Mouse (Mus musculus) myocyte (in vitro differentiated cells): ENCODE results near the gene Galnt7. TPM values are rescaled to one million over a fixed set of nuclear protein-coding genes. Genes with fewer than 3 reads are reported as not detected.

Experiments
- H3K27me3 ChIP-seq: one replicate; pipeline ENCODE4 v1.6.1; 2011; ENCODE audit not compliant: control insufficient read depth, insufficient read depth, insufficient read length
- H3K36me3 ChIP-seq: one replicate; pipeline ENCODE4 v1.6.1; 2011; ENCODE audit not compliant: control insufficient read depth, insufficient read depth
- H3K4me2 ChIP-seq: one replicate; pipeline ENCODE4 v1.6.1; 2011; ENCODE audit warnings: low read depth, control low read depth
- H3K4me3 ChIP-seq: one replicate; pipeline ENCODE4 v1.5.1; 2011; ENCODE audit warnings: mild to moderate bottlenecking, control low read depth, moderate library complexity
- H3K79me2 ChIP-seq: one replicate; pipeline ENCODE4 v1.6.1; 2011; ENCODE audit not compliant: control insufficient read depth, insufficient read depth
- H3ac ChIP-seq: one replicate; pipeline ENCODE4 v1.6.1; 2011; ENCODE audit not compliant: control insufficient read depth, insufficient read length
- CEBPB ChIP-seq: IDR thresholded peaks from 2 replicates; pipeline ENCODE4 v1.6.1; 2011; ENCODE audit warnings: mild to moderate bottlenecking, moderate library complexity; ENCODE audit not compliant: poor library complexity, insufficient read depth, severe bottlenecking
- E2F4 ChIP-seq: IDR thresholded peaks from one replicate; pipeline ENCODE4 v1.6.1; 2011; ENCODE audit warnings: mild to moderate bottlenecking, control low read depth, moderate library complexity; ENCODE audit not compliant: insufficient read depth
- MAX ChIP-seq: IDR thresholded peaks from one replicate; pipeline ENCODE4 v1.6.1; 2011; ENCODE audit warnings: low read depth, mild to moderate bottlenecking, control low read depth
- MYOD1 ChIP-seq, 3 experiments: IDR thresholded peaks; one replicate each; pipeline ENCODE4 v1.6.1; 2011; ENCODE audit warnings: control low read depth in 2 of 3, low read depth in 2 of 3, mild to moderate bottlenecking in 2 of 3, moderate library complexity in 1 of 3; ENCODE audit not compliant: insufficient read length in 2 of 3, control insufficient read depth in 1 of 3
- MYOG ChIP-seq, 3 experiments: IDR thresholded peaks; one replicate each; pipeline ENCODE4 v1.6.1; 2011; ENCODE audit warnings: control low read depth in 2 of 3, low read depth in 2 of 3, mild to moderate bottlenecking in 2 of 3; ENCODE audit not compliant: insufficient read length in 2 of 3, control insufficient read depth in 1 of 3, insufficient read depth in 1 of 3
- POLR2A ChIP-seq: IDR thresholded peaks from one replicate; pipeline ENCODE4 v1.6.1; 2011; ENCODE audit warnings: low read depth, mild to moderate bottlenecking, control low read depth, moderate library complexity; ENCODE audit not compliant: insufficient read length
- POLR2AphosphoS2 ChIP-seq: IDR thresholded peaks from one replicate; pipeline ENCODE4 v1.6.1; 2011; ENCODE audit warnings: low read depth, control low read depth; ENCODE audit not compliant: insufficient read length
- REST ChIP-seq: IDR thresholded peaks from one replicate; pipeline ENCODE4 v1.6.1; 2011; ENCODE audit warnings: mild to moderate bottlenecking, control low read depth, moderate library complexity; ENCODE audit not compliant: insufficient read depth, insufficient read length
- SRF ChIP-seq: IDR thresholded peaks from one replicate; pipeline ENCODE4 v1.6.1; 2011; ENCODE audit warnings: low read depth; ENCODE audit not compliant: control insufficient read depth, insufficient read length
- TCF12 ChIP-seq: IDR thresholded peaks from one replicate; pipeline ENCODE4 v1.6.1; 2011; ENCODE audit warnings: mild to moderate bottlenecking, control low read depth; ENCODE audit not compliant: poor library complexity, insufficient read depth, severe bottlenecking
- TCF3 ChIP-seq: IDR thresholded peaks from one replicate; pipeline ENCODE4 v1.6.1; 2011; ENCODE audit warnings: low read depth, control low read depth; ENCODE audit not compliant: insufficient read length
- USF1 ChIP-seq: IDR thresholded peaks from one replicate; pipeline ENCODE4 v1.6.1; 2011; ENCODE audit warnings: low read depth, mild to moderate bottlenecking, control low read depth, moderate library complexity
- polyA plus RNA-seq: library from polyadenylated mRNA; unstranded; fragments of >200 nt; fragmentation: generic; extraction: Trizol; gene quantifications from one replicate; pipeline ENCODE4 v1.2.1, GENCODE M21; 2012; ENCODE audit warnings: missing spikeins

Galnt7 gene
- polyA plus RNA-seq, 1 experiment = 3.1 TPM

DNA sequence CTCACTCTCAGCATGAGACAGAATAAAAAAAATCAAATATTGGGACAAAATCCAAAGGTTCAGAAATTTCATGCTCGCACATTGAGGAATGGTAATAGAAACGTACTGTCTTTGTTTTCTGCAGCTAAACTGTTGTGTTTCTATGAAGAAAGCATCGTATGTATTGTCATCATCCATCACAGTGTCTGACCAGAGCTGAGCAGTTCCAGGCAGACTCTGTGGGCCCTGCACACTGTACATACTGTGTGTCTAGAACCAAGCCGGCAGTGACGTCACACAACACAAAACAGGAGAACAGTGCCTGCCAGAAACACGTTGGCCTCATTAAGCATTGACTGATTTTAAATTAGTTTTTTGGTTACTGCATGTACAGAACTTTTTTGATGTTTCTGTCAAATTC, 82.9 kb downstream of the Galnt7 start:
- no peak overlapping the region for H3K4me2 ChIP-seq
- H3K36me3 ChIP-seq = no peaks in the 10 kb centered on the region
- H3K27me3 ChIP-seq = no peaks in the 10 kb centered on the region
- H3K79me2 ChIP-seq = no peaks in the 10 kb centered on the region
- H3K4me3 ChIP-seq = no peak overlapping the region
- H3ac ChIP-seq = no peak overlapping the region
- TF ChIP-seq SRF = no peak
- no peak for TF ChIP-seq CEBPB
- TF ChIP-seq TCF3 = no peak
- TF ChIP-seq REST = no peak
- TF ChIP-seq MAX = no peak
- TF ChIP-seq TCF12 = no peak
- no peak for TF ChIP-seq POLR2A
- no peak for TF ChIP-seq MYOG (IDR thresholded peaks at IDR 0.05; ENCODE audit: control insufficient read depth in 1 of 3, insufficient read depth in 1 of 3, insufficient read length in 2 of 3, low read depth in 2 of 3)
- no peak for TF ChIP-seq POLR2AphosphoS2
- no peak for TF ChIP-seq MYOD1 (IDR thresholded peaks at IDR 0.05; ENCODE audit: control insufficient read depth in 1 of 3, insufficient read length in 2 of 3, low read depth in 2 of 3)
- no peak for TF ChIP-seq E2F4
- TF ChIP-seq USF1 = no peak

DNA sequence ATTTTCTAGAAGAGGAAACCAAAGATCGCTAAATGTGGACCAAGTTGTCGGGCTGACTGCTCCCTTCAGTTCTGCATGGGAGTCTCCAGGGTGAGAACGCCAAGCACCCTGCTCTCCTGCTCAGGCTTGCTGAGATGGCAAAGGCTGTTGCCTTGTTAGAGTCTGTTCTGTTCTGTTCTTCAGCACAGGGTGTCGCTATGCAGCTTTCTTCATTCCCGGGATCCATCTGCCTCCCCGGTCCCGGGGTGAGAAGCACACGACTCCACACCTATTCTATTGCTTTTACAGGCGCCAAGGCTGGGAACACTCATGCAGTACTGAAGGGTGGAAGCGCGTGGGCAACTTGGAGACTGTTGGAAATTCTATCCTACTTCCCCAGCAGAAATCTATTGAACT, 83.4 kb downstream of the Galnt7 start:
- Histone ChIP-seq H3K4me2 (no peak overlapping the region), H3K4me3 (no peak overlapping the region), H3K79me2 (no peaks in the 10 kb centered on the region), H3ac (no peak overlapping the region), H3K36me3 (no peaks in the 10 kb centered on the region), H3K27me3 (no peaks in the 10 kb centered on the region)
- TF ChIP-seq E2F4 (no peak), MYOG (IDR thresholded peaks at IDR 0.05; ENCODE audit: control insufficient read depth in 1 of 3, insufficient read depth in 1 of 3, insufficient read length in 2 of 3, low read depth in 2 of 3) (no peak), CEBPB (no peak), MYOD1 (IDR thresholded peaks at IDR 0.05; ENCODE audit: control insufficient read depth in 1 of 3, insufficient read length in 2 of 3, low read depth in 2 of 3) (no peak), REST (no peak), TCF3 (no peak), POLR2A (no peak), MAX (no peak), USF1 (no peak), TCF12 (no peak), SRF (no peak), POLR2AphosphoS2 (no peak)

DNA sequence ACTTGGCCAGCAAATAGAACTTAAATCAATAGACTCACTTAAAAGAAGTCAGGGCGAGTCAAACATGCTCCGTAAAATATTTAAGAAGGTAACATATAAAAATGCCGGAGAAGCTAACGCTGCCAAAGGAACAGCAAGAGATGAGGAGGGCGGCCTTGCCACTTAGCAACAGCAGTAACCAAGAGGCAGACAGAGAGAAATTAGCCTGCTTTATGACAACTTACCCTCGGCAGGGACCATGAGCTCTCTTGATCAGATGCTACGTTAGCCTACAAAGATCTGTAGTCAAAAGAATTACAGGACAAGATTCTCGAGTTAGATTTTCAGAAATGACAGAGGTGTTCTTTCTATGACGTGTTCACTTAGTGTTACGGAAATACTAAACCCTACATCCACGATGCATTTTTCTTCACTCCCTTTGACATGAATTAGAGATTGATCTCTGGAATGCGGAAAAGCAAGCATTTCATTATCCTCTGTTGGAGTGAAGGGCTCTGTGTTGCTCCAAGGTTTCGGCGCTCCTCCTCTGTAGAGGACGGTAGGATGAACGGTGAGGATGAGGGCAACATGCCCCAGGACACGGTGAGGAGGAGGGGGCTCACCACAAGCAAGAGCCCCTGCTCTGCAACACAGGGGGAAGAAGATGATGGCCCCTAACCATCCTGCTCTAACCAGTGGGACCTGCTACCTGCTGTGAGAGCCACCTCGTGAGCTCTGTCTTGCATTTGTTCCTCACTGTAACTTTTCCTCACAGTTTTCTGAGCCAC, 84.0 kb downstream of the Galnt7 start:
- no peaks in the 10 kb centered on the region for H3K79me2 ChIP-seq
- no peaks in the 10 kb centered on the region for H3K27me3 ChIP-seq
- no peak for TF ChIP-seq MYOD1 (IDR thresholded peaks at IDR 0.05; ENCODE audit: control insufficient read depth in 1 of 3, insufficient read length in 2 of 3, low read depth in 2 of 3)
- no peak for TF ChIP-seq MYOG (IDR thresholded peaks at IDR 0.05; ENCODE audit: control insufficient read depth in 1 of 3, insufficient read depth in 1 of 3, insufficient read length in 2 of 3, low read depth in 2 of 3)
- TF ChIP-seq E2F4 = no peak
- no peak for TF ChIP-seq TCF12
- TF ChIP-seq REST = no peak
- TF ChIP-seq TCF3 = no peak
- no peak for TF ChIP-seq SRF
- no peak for TF ChIP-seq USF1
- no peak for TF ChIP-seq MAX
- no peak for TF ChIP-seq POLR2A
- no peak overlapping the region for H3ac ChIP-seq
- no peaks in the 10 kb centered on the region for H3K36me3 ChIP-seq
- H3K4me2 ChIP-seq = no peak overlapping the region
- H3K4me3 ChIP-seq = no peak overlapping the region

DNA sequence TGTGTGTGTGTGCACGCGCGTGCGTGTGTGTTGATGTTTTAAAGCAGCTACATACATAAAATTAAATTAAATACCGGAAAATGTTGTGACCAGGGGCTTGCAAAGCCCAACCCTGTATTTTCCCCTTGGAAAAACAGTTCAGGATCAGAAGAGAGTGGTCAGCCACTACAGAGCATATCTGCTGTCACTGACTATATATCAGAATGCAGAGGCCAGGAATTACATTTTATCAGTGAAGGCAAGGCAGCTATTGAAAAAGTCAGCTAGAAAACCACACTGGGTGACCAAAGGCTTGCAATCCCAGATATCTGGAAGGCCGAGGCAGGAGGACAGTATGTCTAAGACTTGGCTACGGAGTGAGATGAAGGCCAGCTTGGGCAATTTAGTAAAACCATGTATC, 84.8 kb downstream of the Galnt7 start:
- no peaks in the 10 kb centered on the region for H3K79me2 ChIP-seq
- TF ChIP-seq POLR2AphosphoS2 (no peak), POLR2A (no peak), E2F4 (no peak), USF1 (no peak), TCF12 (no peak), MAX (no peak), TCF3 (no peak), MYOD1 (IDR thresholded peaks at IDR 0.05; ENCODE audit: control insufficient read depth in 1 of 3, insufficient read length in 2 of 3, low read depth in 2 of 3) (no peak), CEBPB (no peak), SRF (no peak), MYOG (IDR thresholded peaks at IDR 0.05; ENCODE audit: control insufficient read depth in 1 of 3, insufficient read depth in 1 of 3, insufficient read length in 2 of 3, low read depth in 2 of 3) (no peak), REST (no peak)
- H3K4me3 ChIP-seq = no peak overlapping the region
- H3K27me3 ChIP-seq = no peaks in the 10 kb centered on the region
- no peak overlapping the region for H3ac ChIP-seq
- no peak overlapping the region for H3K4me2 ChIP-seq
- H3K36me3 ChIP-seq = no peaks in the 10 kb centered on the region

DNA sequence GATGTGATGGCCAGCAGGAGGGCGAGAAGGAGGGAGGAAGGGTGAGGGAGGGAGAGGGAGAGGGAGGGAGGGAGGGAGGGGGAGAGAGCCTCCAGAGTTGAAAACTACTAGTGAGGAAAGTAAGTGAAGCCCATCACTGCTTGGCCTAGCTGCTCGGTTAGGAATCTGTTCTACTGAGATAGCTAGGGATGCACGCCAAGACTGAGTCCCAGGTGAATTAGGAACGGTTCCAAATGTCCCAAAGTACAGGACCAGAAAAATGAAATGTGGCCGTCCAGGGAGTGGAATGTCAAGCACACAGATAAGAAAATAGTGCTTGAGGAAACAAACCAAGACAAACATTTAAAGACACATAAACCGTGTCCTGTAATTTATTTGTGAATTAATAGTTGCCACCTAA, 87.8 kb downstream of the Galnt7 start:
- Histone ChIP-seq H3ac (no peak overlapping the region), H3K4me2 (no peak overlapping the region), H3K27me3 (no peaks in the 10 kb centered on the region), H3K4me3 (no peak overlapping the region), H3K79me2 (no peaks in the 10 kb centered on the region), H3K36me3 (no peaks in the 10 kb centered on the region)
- TF ChIP-seq E2F4 (no peak), CEBPB (no peak), USF1 (no peak), MYOG (IDR thresholded peaks at IDR 0.05; ENCODE audit: control insufficient read depth in 1 of 3, insufficient read depth in 1 of 3, insufficient read length in 2 of 3, low read depth in 2 of 3) (no peak), SRF (no peak), POLR2AphosphoS2 (no peak), MYOD1 (IDR thresholded peaks at IDR 0.05; ENCODE audit: control insufficient read depth in 1 of 3, insufficient read length in 2 of 3, low read depth in 2 of 3) (no peak), POLR2A (no peak), REST (no peak), MAX (no peak), TCF3 (no peak), TCF12 (no peak)
